Mouse (Mus musculus) erythroblast, embryonic 14.5 days (primary cell): ENCODE results near the gene Pms2.

ENCODE experiments used
- GATA1 ChIP-seq: IDR thresholded peaks from 2 replicates; pipeline ENCODE4 v1.6.1; 2012; ENCODE audit warnings: low read length, inconsistent platforms, mixed read lengths
- TAL1 ChIP-seq: IDR thresholded peaks from 3 replicates; pipeline ENCODE4 v1.6.1; 2012; ENCODE audit warnings: low read length, inconsistent platforms, mixed read lengths

- TF ChIP-seq TAL1 (no peak), GATA1 (no peak)
Observed at GRCm38 (mm10) chr5:143957101-143957500, 47.3 kb downstream of the Pms2 start.
